Mouse (Mus musculus) MEL (cell line): ENCODE measurements around the gene Znrf3. TPM values are rescaled to one million over a fixed set of nuclear protein-coding genes. Genes with fewer than 3 reads are reported as not detected.

Source experiments
- DNase-seq: peaks from one replicate; pipeline ENCODE4 v3.0.0; 2011; ENCODE audit warnings: low read depth, low spot score
- H3K27ac ChIP-seq: 2 replicates; pipeline ENCODE4 v1.5.1; 2012; ENCODE audit warnings: low read depth, mild to moderate bottlenecking, control low read depth, low read length, moderate library complexity; ENCODE audit not compliant: control insufficient read depth
- H3K27me3 ChIP-seq, 2 experiments: fragments of 150-350 bp in 1 of 2; sonication (generic) in 1 of 2; 2 replicates each; pipeline ENCODE4 v1.6.1; 2012; ENCODE audit warnings: low read length in 2 of 2, mild to moderate bottlenecking in 2 of 2, improper control_type of control experiment in 1 of 2, moderate library complexity in 1 of 2; ENCODE audit not compliant: insufficient read depth in 2 of 2, control insufficient read depth in 1 of 2
- H3K36me3 ChIP-seq, 2 experiments: 2 replicates each; pipeline ENCODE4 v1.6.1; 2012 to 2014; ENCODE audit warnings: low read length in 2 of 2, improper control_type of control experiment in 1 of 2, inconsistent platforms in 1 of 2, mild to moderate bottlenecking in 1 of 2; ENCODE audit not compliant: insufficient read depth in 2 of 2, control insufficient read depth in 1 of 2
- H3K4me1 ChIP-seq, 2 experiments: fragments of 150-350 bp in 1 of 2; sonication (generic) in 1 of 2; 2 replicates each; pipeline ENCODE4 v1.6.1; 2012; ENCODE audit warnings: low read length in 2 of 2, improper control_type of control experiment in 1 of 2, mild to moderate bottlenecking in 1 of 2; ENCODE audit not compliant: insufficient read depth in 2 of 2, control insufficient read depth in 1 of 2
- H3K4me3 ChIP-seq, 2 experiments: fragments of 150-350 bp in 1 of 2; sonication (generic) in 1 of 2; 2 replicates each; pipeline ENCODE4 v1.5.1; 2012; ENCODE audit warnings: low read depth in 2 of 2, low read length in 2 of 2, mild to moderate bottlenecking in 2 of 2, moderate library complexity in 2 of 2, control low read depth in 1 of 2, improper control_type of control experiment in 1 of 2; ENCODE audit not compliant: control insufficient read depth in 1 of 2, insufficient read depth in 1 of 2
- H3K79me2 ChIP-seq: 2 replicates; pipeline ENCODE4 v1.6.1; 2012; ENCODE audit warnings: mild to moderate bottlenecking, low read length, moderate library complexity; ENCODE audit not compliant: control insufficient read depth, poor library complexity, insufficient read depth
- H3K9ac ChIP-seq: 2 replicates; pipeline ENCODE4 v1.6.1; 2012; ENCODE audit warnings: low read depth, mild to moderate bottlenecking, control low read depth, low read length, moderate library complexity; ENCODE audit not compliant: control insufficient read depth, poor library complexity, severe bottlenecking
- H3K9me3 ChIP-seq: fragments of 150-350 bp; sonication (generic); replicated peaks from 2 replicates; pipeline ENCODE4 v1.6.1; 2012; ENCODE audit warnings: mild to moderate bottlenecking, low read length, improper control_type of control experiment, moderate library complexity; ENCODE audit not compliant: insufficient read depth
- CHD1 ChIP-seq: IDR thresholded peaks from 2 replicates; pipeline ENCODE4 v1.6.1; 2012; ENCODE audit warnings: low read depth, mild to moderate bottlenecking, inconsistent platforms, low read length, improper control_type of control experiment
- CHD2 ChIP-seq: IDR thresholded peaks from 2 replicates; pipeline ENCODE4 v1.6.1; 2011; ENCODE audit warnings: low read length, improper control_type of control experiment
- CTCF ChIP-seq, 3 experiments: IDR thresholded peaks in 2 of 3; conservative IDR thresholded peaks in 1 of 3; 2 replicates each; pipeline ENCODE4 v1.5.1; 2011 to 2012; ENCODE audit warnings: low read length in 3 of 3, low read depth in 2 of 3, mild to moderate bottlenecking in 2 of 3, improper control_type of control experiment in 1 of 3, inconsistent platforms in 1 of 3, mixed read lengths in 1 of 3, moderate library complexity in 1 of 3; ENCODE audit not compliant: control insufficient read depth in 1 of 3, insufficient read depth in 1 of 3, poor library complexity in 1 of 3, severe bottlenecking in 1 of 3
- ELF1 ChIP-seq: IDR thresholded peaks from 2 replicates; pipeline ENCODE4 v1.6.1; 2014; ENCODE audit warnings: low read depth, mild to moderate bottlenecking, inconsistent platforms, low read length, improper control_type of control experiment, moderate library complexity
- EP300 ChIP-seq, 2 experiments: IDR thresholded peaks; 2 replicates each; pipeline ENCODE4 v1.6.1; 2011; ENCODE audit warnings: improper control_type of control experiment in 2 of 2, low read length in 2 of 2, low read depth in 1 of 2, mild to moderate bottlenecking in 1 of 2
- ETS1 ChIP-seq: IDR thresholded peaks from 2 replicates; pipeline ENCODE4 v1.6.1; 2012; ENCODE audit warnings: low read depth, mild to moderate bottlenecking, inconsistent platforms, low read length, improper control_type of control experiment, moderate library complexity
- GABPA ChIP-seq: IDR thresholded peaks from 2 replicates; pipeline ENCODE4 v1.6.1; 2012; ENCODE audit warnings: low read depth, mild to moderate bottlenecking, inconsistent platforms, low read length, improper control_type of control experiment, moderate library complexity
- GATA1 ChIP-seq: IDR thresholded peaks from 2 replicates; pipeline ENCODE4 v1.6.1; 2011; ENCODE audit warnings: low read depth, low read length, improper control_type of control experiment
- HCFC1 ChIP-seq: IDR thresholded peaks from 2 replicates; pipeline ENCODE4 v1.6.1; 2012; ENCODE audit warnings: low read depth, mild to moderate bottlenecking, inconsistent platforms, low read length, improper control_type of control experiment, moderate library complexity
- MAX ChIP-seq: IDR thresholded peaks from 2 replicates; pipeline ENCODE4 v1.6.1; 2011; ENCODE audit warnings: low read length, improper control_type of control experiment
- MAZ ChIP-seq: IDR thresholded peaks from 2 replicates; pipeline ENCODE4 v1.6.1; 2012; ENCODE audit warnings: low read depth, mild to moderate bottlenecking, inconsistent platforms, low read length, improper control_type of control experiment
- MEF2A ChIP-seq: IDR thresholded peaks from 2 replicates; pipeline ENCODE4 v1.6.1; 2014; ENCODE audit warnings: low read depth, mild to moderate bottlenecking, inconsistent platforms, low read length, improper control_type of control experiment; ENCODE audit not compliant: poor library complexity, insufficient replicate concordance, severe bottlenecking; ENCODE audit errors: extremely low read depth
- MYB ChIP-seq: IDR thresholded peaks from 2 replicates; pipeline ENCODE4 v1.6.1; 2011; ENCODE audit warnings: mild to moderate bottlenecking, low read depth, low read length, improper control_type of control experiment
- MYC ChIP-seq: IDR thresholded peaks from 2 replicates; pipeline ENCODE4 v1.6.1; 2011; ENCODE audit warnings: low read depth, mild to moderate bottlenecking, low read length, improper control_type of control experiment, moderate library complexity
- NELFE ChIP-seq: IDR thresholded peaks from 2 replicates; pipeline ENCODE4 v1.6.1; 2011; ENCODE audit warnings: low read depth, low read length, improper control_type of control experiment
- NRF1 ChIP-seq: IDR thresholded peaks from 2 replicates; pipeline ENCODE4 v1.6.1; 2014; ENCODE audit warnings: low read depth, mild to moderate bottlenecking, inconsistent platforms, low read length, improper control_type of control experiment, moderate library complexity; ENCODE audit not compliant: poor library complexity, insufficient read depth, severe bottlenecking
- POLR2A ChIP-seq, 2 experiments: IDR thresholded peaks; 2 replicates each; pipeline ENCODE4 v1.6.1; 2011 to 2012; ENCODE audit warnings: low read length in 2 of 2, mild to moderate bottlenecking in 2 of 2, control low read depth in 1 of 2, improper control_type of control experiment in 1 of 2, low read depth in 1 of 2, moderate library complexity in 1 of 2; ENCODE audit not compliant: control insufficient read depth in 1 of 2, insufficient read depth in 1 of 2, poor library complexity in 1 of 2
- POLR2AphosphoS2 ChIP-seq: IDR thresholded peaks from 2 replicates; pipeline ENCODE4 v1.6.1; 2011; ENCODE audit warnings: low read length, improper control_type of control experiment
- RAD21 ChIP-seq: IDR thresholded peaks from 2 replicates; pipeline ENCODE4 v1.6.1; 2011; ENCODE audit warnings: mild to moderate bottlenecking, low read depth, low read length, improper control_type of control experiment
- SMC3 ChIP-seq: IDR thresholded peaks from 2 replicates; pipeline ENCODE4 v1.6.1; 2011; ENCODE audit warnings: low read depth, low read length, improper control_type of control experiment
- TBP ChIP-seq: IDR thresholded peaks from 2 replicates; pipeline ENCODE4 v1.8.0; 2011; ENCODE audit warnings: low read depth, low read length, improper control_type of control experiment
- TCF12 ChIP-seq: IDR thresholded peaks from 2 replicates; pipeline ENCODE4 v1.6.1; 2014; ENCODE audit warnings: low read depth, mild to moderate bottlenecking, inconsistent platforms, low read length, improper control_type of control experiment, moderate library complexity
- UBTF ChIP-seq: IDR thresholded peaks from 2 replicates; pipeline ENCODE4 v1.6.1; 2012; ENCODE audit warnings: low read depth, mild to moderate bottlenecking, inconsistent platforms, low read length, improper control_type of control experiment, moderate library complexity, borderline replicate concordance; ENCODE audit not compliant: insufficient read depth
- USF1 ChIP-seq: IDR thresholded peaks from 2 replicates; pipeline ENCODE4 v1.6.1; 2014; ENCODE audit warnings: low read depth, mild to moderate bottlenecking, inconsistent platforms, low read length, improper control_type of control experiment, moderate library complexity
- ZC3H11A ChIP-seq: IDR thresholded peaks from 2 replicates; pipeline ENCODE4 v1.6.1; 2012; ENCODE audit warnings: low read depth, mild to moderate bottlenecking, inconsistent platforms, low read length, improper control_type of control experiment
- ZMIZ1 ChIP-seq: IDR thresholded peaks from 2 replicates; pipeline ENCODE4 v1.6.1; 2012; ENCODE audit warnings: low read depth, mild to moderate bottlenecking, inconsistent platforms, low read length, improper control_type of control experiment, moderate library complexity
- ZNF384 ChIP-seq: IDR thresholded peaks from 2 replicates; pipeline ENCODE4 v1.6.1; 2012; ENCODE audit warnings: low read depth, mild to moderate bottlenecking, inconsistent platforms, low read length, improper control_type of control experiment
- polyA plus RNA-seq, 2 experiments: library from polyadenylated mRNA; stranded (reverse) in 1 of 2; unstranded in 1 of 2; fragments of >175 nt in 1 of 2; fragments of >200 nt in 1 of 2; gene quantifications; 2 replicates each; pipeline versions ENCODE4 v1.2.1 to v1.2.4; 2012; ENCODE audit warnings: low replicate concordance in 2 of 2, low read depth in 1 of 2; ENCODE audit not compliant: insufficient read length in 2 of 2, insufficient read depth in 1 of 2, missing spikeins in 1 of 2
- total RNA-seq: library from RNA; depleted of rRNA; stranded (reverse); fragments of 300-350 nt; gene quantifications from 2 replicates; pipeline ENCODE4 v1.2.3, GENCODE M21; 2012

The Znrf3 gene
- total and polyA plus RNA-seq, 3 experiments, result 9.0 to 9.2 TPM; not detected in 1

DNA sequence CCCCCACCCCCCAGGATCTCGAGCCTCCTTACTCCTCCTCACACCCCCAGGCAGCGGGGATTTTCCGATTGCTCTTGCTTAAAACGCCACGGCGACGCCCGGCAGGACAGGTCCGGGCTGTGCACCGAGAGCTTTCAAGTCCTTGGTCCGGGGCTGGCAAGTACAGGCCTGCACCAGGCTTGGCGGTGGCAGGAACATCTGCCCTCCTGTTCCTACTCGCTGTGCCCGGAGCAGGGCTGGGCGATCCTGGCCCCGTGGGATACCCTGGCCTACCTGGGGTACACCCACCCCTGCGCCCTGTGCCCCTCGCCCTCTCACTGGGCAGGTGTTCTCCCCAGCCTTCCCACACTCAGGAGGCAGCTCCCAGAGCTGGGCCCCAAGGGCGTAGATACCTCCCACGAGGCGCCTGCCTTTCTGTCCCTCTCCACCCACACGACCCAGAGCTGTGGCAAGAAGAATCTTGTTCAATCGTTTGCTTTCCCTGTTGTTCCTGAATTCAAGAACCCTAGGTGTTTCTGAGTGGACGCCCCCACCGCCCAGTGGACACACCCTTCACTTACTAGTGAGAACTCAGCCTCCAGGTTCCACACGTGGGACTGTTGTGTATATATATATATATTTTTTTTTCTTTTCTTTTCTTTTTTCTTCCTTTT, 181.4 kb downstream of the Znrf3 start:
- Histone ChIP-seq H3K4me1 (no peaks in the 10 kb centered on the region), H3K9ac (no peak overlapping the region), H3K27me3 (peaks cover 6 to 13% of the 10 kb centered on the region in 2 experiments), H3K36me3 (no peaks in the 10 kb centered on the region), H3K27ac (no peak overlapping the region), H3K9me3 (no peaks in the 10 kb centered on the region), H3K79me2 (no peaks in the 10 kb centered on the region; the same call in 1 of the 2 replicates), H3K4me3 (no peak overlapping the region)
- TF ChIP-seq ETS1 (no peak), UBTF (no peak), CHD2 (no peak), MYC (no peak), TBP (no peak), ZMIZ1 (0 out of 2 replicates have a peak, but pooled peaks have one; percentile 22), POLR2A (IDR thresholded peaks at IDR 0.05; ENCODE audit: control insufficient read depth in 1 of 2, insufficient read depth in 1 of 2, low read depth in 1 of 2, low read length in 2 of 2, poor library complexity in 1 of 2) (no peak)
- no peak for DNase-seq

DNA sequence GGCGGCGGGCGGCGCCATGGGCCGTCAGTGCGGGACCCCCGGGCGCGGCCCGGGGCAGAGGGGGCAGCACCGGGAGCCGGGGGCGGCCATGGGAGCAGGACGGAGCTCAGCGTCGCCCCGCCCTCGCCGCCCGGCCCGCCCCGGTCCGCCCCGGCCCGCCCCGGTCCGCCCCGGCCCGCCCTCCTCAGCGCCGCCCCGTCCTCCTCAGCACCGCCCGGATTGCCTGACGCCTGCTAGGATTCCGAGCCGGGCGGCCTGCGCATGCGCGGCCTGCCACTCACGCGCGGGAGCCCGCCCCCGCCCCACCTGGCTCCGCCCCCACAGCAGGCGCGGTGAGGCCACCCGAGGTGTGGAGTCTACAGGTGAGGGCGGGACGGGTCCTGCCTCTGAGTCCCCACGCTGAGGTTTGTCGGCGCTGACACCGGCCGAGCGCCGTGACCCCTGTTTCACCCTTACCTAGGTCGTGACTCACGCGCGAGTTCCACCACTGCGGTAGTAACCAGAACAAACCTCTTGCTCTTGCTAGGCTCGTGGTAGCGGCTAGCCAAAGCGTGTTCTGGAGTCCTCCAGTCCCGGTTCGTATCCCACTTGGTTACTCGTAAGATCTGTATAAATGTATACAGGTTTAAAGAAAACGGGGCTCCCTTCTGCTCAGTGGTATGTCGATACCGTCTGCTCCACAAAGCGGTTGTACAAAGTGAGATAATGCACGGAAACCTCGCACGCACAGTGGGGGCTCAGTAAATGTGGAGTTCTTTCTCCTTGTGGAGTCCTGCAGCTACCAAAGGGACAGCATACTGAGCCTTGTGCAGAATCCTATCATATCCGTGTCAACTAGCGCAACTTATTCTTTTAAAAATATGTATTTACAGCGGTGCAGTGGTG, 182.9 kb downstream of the Znrf3 start, which contains the start of gene Kremen1:
TSS of gene Kremen1 (minus strand) at position 51 of the 885 bp plus-strand sequence.
- H3K4me3 ChIP-seq, result peak within 1 kb of the TSS; percentile 89 to 93
- H3K36me3 ChIP-seq, result no peaks in the 10 kb centered on the region
- no peaks in the 10 kb centered on the region for H3K4me1 ChIP-seq
- no peaks in the 10 kb centered on the region for H3K9me3 ChIP-seq
- H3K27ac ChIP-seq, result no peak within 1 kb of the TSS
- peaks cover 6 to 13% of the 10 kb centered on the region in 2 experiments for H3K27me3 ChIP-seq
- H3K9ac ChIP-seq, result peak within 1 kb of the TSS; percentile 71
- peak; percentile 93 for DNase-seq
- no peaks in the 10 kb centered on the region; the same call in 1 of the 2 replicates for H3K79me2 ChIP-seq
- TF ChIP-seq TBP, result no peak; the same call in 1 of the 2 replicates
- TF ChIP-seq MEF2A, result no peak
- TF ChIP-seq MAX, result peak; percentile 72
- no peak for TF ChIP-seq ZC3H11A
- TF ChIP-seq NELFE, result peak; percentile 73
- TF ChIP-seq ETS1, result no peak
- TF ChIP-seq MYC, result 0 out of 2 replicates have a peak, but pooled peaks have one; percentile 61
- peak; percentile 47; the same call in 1 of the 2 replicates for TF ChIP-seq MAZ
- TF ChIP-seq TCF12, result no peak
- 0 out of 2 replicates have a peak, but pooled peaks have one; percentile 33 for TF ChIP-seq GATA1
- no peak for TF ChIP-seq POLR2AphosphoS2
- TF ChIP-seq HCFC1, result 0 out of 2 replicates have a peak, but pooled peaks have one; percentile 28
- no peak for TF ChIP-seq UBTF
- TF ChIP-seq USF1, result no peak
- TF ChIP-seq CHD1, result no peak
- TF ChIP-seq ZNF384, result no peak
- TF ChIP-seq POLR2A (IDR thresholded peaks at IDR 0.05; ENCODE audit: control insufficient read depth in 1 of 2, insufficient read depth in 1 of 2, low read depth in 1 of 2, low read length in 2 of 2, poor library complexity in 1 of 2), result peak; percentile 41 to 50; a peak in 2 of 4 replicates
- TF ChIP-seq SMC3, result peak; percentile 5; the same call in 1 of the 2 replicates
- 0 out of 4 replicates have a peak, but pooled peaks of 1 of the 2 experiments have one; percentile 39 for TF ChIP-seq EP300 (IDR thresholded peaks at IDR 0.05; ENCODE audit: low read depth in 1 of 2, low read length in 2 of 2)
- no peak for TF ChIP-seq ELF1
- no peak for TF ChIP-seq GABPA
- TF ChIP-seq RAD21, result no peak
- peak; percentile 91 for TF ChIP-seq NRF1
- TF ChIP-seq MYB, result no peak
- no peak for TF ChIP-seq CTCF (IDR thresholded peaks at IDR 0.05 in 2 of 3, conservative IDR thresholded peaks at IDR 0.05 in 1 of 3; ENCODE audit: control insufficient read depth in 1 of 3, insufficient read depth in 1 of 3, low read depth in 2 of 3, low read length in 3 of 3, poor library complexity in 1 of 3, severe bottlenecking in 1 of 3)
